Comparison of ENCODE assay signal across 8 mouse cellular contexts in the genomic region with DNA sequence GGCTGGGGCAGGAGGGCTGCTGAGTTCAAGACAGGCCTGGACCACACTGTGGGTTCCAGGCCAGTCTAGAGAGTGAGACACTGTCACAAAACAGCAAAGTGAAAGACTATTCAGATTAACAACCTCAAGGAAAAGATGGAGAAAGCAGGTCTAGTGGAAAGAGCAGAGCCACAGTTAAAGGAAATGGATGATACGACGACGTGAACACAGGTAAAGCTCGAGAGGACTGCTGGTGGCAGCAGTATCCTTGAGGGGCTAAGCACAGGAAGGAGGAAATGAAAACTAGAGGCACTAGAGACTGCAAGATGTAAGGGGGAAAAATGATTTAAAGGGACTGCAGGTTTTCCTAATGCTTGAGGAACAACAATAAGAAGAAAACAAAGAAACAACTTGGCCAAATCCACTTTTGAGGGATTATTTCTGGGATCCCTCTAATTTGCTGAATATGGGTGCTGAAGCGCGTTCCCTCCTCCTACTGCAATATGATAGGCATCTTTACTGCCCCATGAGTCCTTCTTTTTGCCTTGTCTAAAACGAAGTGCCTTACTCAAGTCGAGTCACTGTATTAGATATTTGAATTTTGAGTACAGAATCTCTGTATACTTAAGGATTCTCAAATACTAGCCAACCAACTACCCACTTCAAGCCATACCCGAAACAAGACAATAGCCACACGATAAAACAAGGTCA. TPM values are rescaled to one million over a fixed set of nuclear protein-coding genes. Genes with fewer than 3 reads are reported as not detected.
DNase-seq lines count a peak whose midpoint lies in the region; ATAC-seq and TF ChIP-seq lines count a peak whose summit lies in the region.

No protein-coding gene starts in this region.

- no peaks in the 10 kb centered on the region for H3K9me3 ChIP-seq in heart, embryonic 15.5 days (replicated peaks)
- H3K9me3 ChIP-seq in ES-Bruce4 (replicated peaks; ENCODE audit: control insufficient read depth, insufficient read depth, low read length, poor library complexity, severe bottlenecking): no peaks in the 10 kb centered on the region
- no peaks in the 10 kb centered on the region for H3K9me3 ChIP-seq in forebrain, embryonic 15.5 days

- H3K4me1 ChIP-seq in heart, embryonic 15.5 days (replicated peaks): peaks cover 14% of the 10 kb centered on the region
- H3K4me1 ChIP-seq in ES-Bruce4 (ENCODE audit: control insufficient read depth, insufficient read depth, low read length): peaks cover 2% of the 10 kb centered on the region
- H3K4me1 ChIP-seq in forebrain, embryonic 15.5 days: peaks cover 36% of the 10 kb centered on the region

- peak overlapping the region; percentile 86 for H3K4me2 ChIP-seq in heart, embryonic 15.5 days
- H3K4me2 ChIP-seq in forebrain, embryonic 15.5 days (replicated peaks): peak overlapping the region; percentile 60

- WGBS in heart, embryonic 15.5 days: 9% methylated on average over 10 of the region's 10 CpGs
- 10% methylated on average over 10 of the region's 10 CpGs for WGBS in forebrain, embryonic 15.5 days

- H3K9ac ChIP-seq in heart, embryonic 15.5 days: peak overlapping the region; percentile 85
- H3K9ac ChIP-seq in ES-Bruce4 (ENCODE audit: low read depth, poor library complexity, severe bottlenecking): peak overlapping the region; percentile 99
- peak overlapping the region; percentile 95 for H3K9ac ChIP-seq in forebrain, embryonic 15.5 days (replicated peaks)

- H3K36me3 ChIP-seq in heart, embryonic 15.5 days: no peaks in the 10 kb centered on the region
- H3K36me3 ChIP-seq in ES-Bruce4 (ENCODE audit: control insufficient read depth, insufficient read depth, low read length, poor library complexity, severe bottlenecking): peaks cover 2% of the 10 kb centered on the region; the same call in 1 of the 2 replicates
- H3K36me3 ChIP-seq in forebrain, embryonic 15.5 days: no peaks in the 10 kb centered on the region

- TF ChIP-seq CTCF in ES-Bruce4 (IDR thresholded peaks at IDR 0.05; ENCODE audit: low read depth, low read length): no peak

- H3K27me3 ChIP-seq in heart, embryonic 15.5 days: no peaks in the 10 kb centered on the region
- no peaks in the 10 kb centered on the region for H3K27me3 ChIP-seq in ES-Bruce4 (ENCODE audit: control insufficient read depth, insufficient read depth, low read length, poor library complexity, severe bottlenecking)
- H3K27me3 ChIP-seq in forebrain, embryonic 15.5 days: no peaks in the 10 kb centered on the region

- no peak for DNase-seq in heart, adult 8-10 months (ENCODE audit: low spot score)
- no peak for DNase-seq in urinary bladder, adult 2 months (ENCODE audit: low spot score)
- no peak for DNase-seq in layer of hippocampus, postnatal 14 days (ENCODE audit: low spot score in 2 of 2)
- no peak for DNase-seq in right cerebral cortex, postnatal 4 days

- H3K27ac ChIP-seq in heart, embryonic 15.5 days: peak overlapping the region; percentile 90
- no peak overlapping the region for H3K27ac ChIP-seq in ES-Bruce4 (ENCODE audit: insufficient read depth, low read length)
- H3K27ac ChIP-seq in forebrain, embryonic 15.5 days (replicated peaks): peak overlapping the region; percentile 94

- ATAC-seq in heart, embryonic 15.5 days (replicated peaks; ENCODE audit: insufficient number of reproducible peaks, insufficient read depth, low FRiP score, low read depth): no peak
- ATAC-seq in forebrain, embryonic 15.5 days (replicated peaks): no peak
- peak; percentile 54; the same call in 1 of the 2 replicates for ATAC-seq in megakaryocyte-erythroid progenitor cell, adult 5-6 weeks (replicated peaks; ENCODE audit: low FRiP score, low TSS enrichment, poor library complexity, severe bottlenecking)

- H3K4me3 ChIP-seq in heart, embryonic 15.5 days: peak overlapping the region; percentile 72
- peak overlapping the region; percentile 98 for H3K4me3 ChIP-seq in ES-Bruce4 (ENCODE audit: low read depth, low read length)
- peak overlapping the region; percentile 98 for H3K4me3 ChIP-seq in forebrain, embryonic 15.5 days

- no peak for TF ChIP-seq POLR2A in ES-Bruce4 (IDR thresholded peaks at IDR 0.05; ENCODE audit: insufficient read depth, low read length)

- no peak for TF ChIP-seq EP300 in ES-Bruce4 (IDR thresholded peaks at IDR 0.05; ENCODE audit: insufficient read depth, low read depth, low read length)

RNA-seq across cellular contexts. Expression of a gene that starts 1.3 kb away (rescaled TPM):
- 42.5 and 48.7 TPM in 2 replicates for polyA plus RNA-seq in heart, embryonic 15.5 days (2015; fragmentation: Nextera tagmentation; extraction: Ambion mirVana)
- 10 to 100 TPM; 19.4 to 28.8 (median 24.9) TPM for total RNA-seq in heart, adult 8-10 months (2022)
- 37.6 and 39.4 TPM in 2 replicates for polyA plus RNA-seq in ES-Bruce4 (2011; ENCODE audit: insufficient read depth, insufficient read length, low read depth, missing spikeins)
- polyA plus RNA-seq in forebrain, embryonic 15.5 days (2015; fragmentation: Nextera tagmentation; extraction: Ambion mirVana): 77.1 and 78.8 TPM in 2 replicates
- 27.4 and 34.6 TPM in 2 replicates for total RNA-seq in megakaryocyte-erythroid progenitor cell, adult 5-6 weeks (2014; fragmentation: Nextera tagmentation)
- total RNA-seq in megakaryocyte-erythroid progenitor cell, adult 5-6 weeks (2017): 16.7 and 20.1 TPM in 2 replicates
- 49.3 and 59.1 TPM in 2 replicates for polyA plus RNA-seq in urinary bladder, adult 2 months (2012; rRNA removed)
- total RNA-seq in layer of hippocampus, postnatal 14 days (2021): 10 to 100 TPM; 58.8 to 62.2 TPM

RNA-seq across cellular contexts. Expression of a gene that starts 30.9 kb away (rescaled TPM):
- 423 and 551 TPM in 2 replicates for polyA plus RNA-seq in heart, embryonic 15.5 days (2015; fragmentation: Nextera tagmentation; extraction: Ambion mirVana)
- total RNA-seq in heart, adult 8-10 months (2022): 100 to 1,000 TPM; 391 to 483 (median 438) TPM
- polyA plus RNA-seq in ES-Bruce4 (2011; ENCODE audit: insufficient read depth, insufficient read length, low read depth, missing spikeins): 130 and 166 TPM in 2 replicates
- polyA plus RNA-seq in forebrain, embryonic 15.5 days (2015; fragmentation: Nextera tagmentation; extraction: Ambion mirVana): 379 and 398 TPM in 2 replicates
- total RNA-seq in megakaryocyte-erythroid progenitor cell, adult 5-6 weeks (2014; fragmentation: Nextera tagmentation): 163 and 168 TPM in 2 replicates
- total RNA-seq in megakaryocyte-erythroid progenitor cell, adult 5-6 weeks (2017): 121 and 189 TPM in 2 replicates
- polyA plus RNA-seq in urinary bladder, adult 2 months (2012; rRNA removed): 312 and 316 TPM in 2 replicates
- 100 to 1,000 TPM; 178 to 208 TPM for total RNA-seq in layer of hippocampus, postnatal 14 days (2021)

RNA-seq across cellular contexts. Expression of a gene that starts 38.8 kb away (rescaled TPM):
- 1.5 and 4.7 TPM in 2 replicates for polyA plus RNA-seq in heart, embryonic 15.5 days (2015; fragmentation: Nextera tagmentation; extraction: Ambion mirVana)
- under 1 TPM in 1 of 4 experiments, not detected in 3; 0.69 TPM for total RNA-seq in heart, adult 8-10 months (2022)
- polyA plus RNA-seq in ES-Bruce4 (2011; ENCODE audit: insufficient read depth, insufficient read length, low read depth, missing spikeins): 0.78 and 1.3 TPM in 2 replicates
- 0.92 and 1.2 TPM in 2 replicates for polyA plus RNA-seq in forebrain, embryonic 15.5 days (2015; fragmentation: Nextera tagmentation; extraction: Ambion mirVana)
- not detected in 2 replicates for total RNA-seq in megakaryocyte-erythroid progenitor cell, adult 5-6 weeks (2014; fragmentation: Nextera tagmentation)
- not detected in 2 replicates for total RNA-seq in megakaryocyte-erythroid progenitor cell, adult 5-6 weeks (2017)
- 29.8 and 38.1 TPM in 2 replicates for polyA plus RNA-seq in urinary bladder, adult 2 months (2012; rRNA removed)
- 1 to 10 TPM; 1.7 TPM for total RNA-seq in layer of hippocampus, postnatal 14 days (2021)
